Mouse (Mus musculus) midbrain, embryonic 10.5 days (tissue): Measurements from ENCODE around the gene 5430419D17Rik. TPM values are rescaled to one million over a fixed set of nuclear protein-coding genes. Genes with fewer than 3 reads are reported as not detected.

Source experiments
- DNase-seq: peaks from one replicate; pipeline ENCODE4 v3.0.0-alpha.2; 2017; ENCODE audit warnings: low spot score
- H3K27ac ChIP-seq: fragments of 300-500 bp; sonication (generic); replicated peaks from 2 replicates; pipeline ENCODE4 v1.5.1; 2016; ENCODE audit warnings: mild to moderate bottlenecking
- H3K27me3 ChIP-seq: fragments of 300-500 bp; sonication (generic); 2 replicates; pipeline ENCODE4 v1.6.1; 2016; ENCODE audit warnings: low read depth, mild to moderate bottlenecking; ENCODE audit not compliant: poor library complexity, severe bottlenecking
- H3K36me3 ChIP-seq: fragments of 300-500 bp; sonication (generic); 2 replicates; pipeline ENCODE4 v1.6.1; 2016; ENCODE audit warnings: mild to moderate bottlenecking, moderate library complexity
- H3K4me1 ChIP-seq: fragments of 300-500 bp; sonication (generic); 2 replicates; pipeline ENCODE4 v1.6.1; 2016
- H3K4me3 ChIP-seq: fragments of 300-500 bp; sonication (generic); 2 replicates; pipeline ENCODE4 v1.5.1; 2016; ENCODE audit warnings: mild to moderate bottlenecking, moderate library complexity
- H3K9me3 ChIP-seq: fragments of 300-500 bp; sonication (generic); replicated peaks from 2 replicates; pipeline ENCODE4 v1.6.1; 2016; ENCODE audit warnings: mild to moderate bottlenecking
- WGBS: fragments of 180-500 bp; shearing (Covaris S2); methylation state at CpG from one replicate; pipeline ENCODE4 v1.1.7; 2016; 5-methylcytosine and 5-hydroxymethylcytosine counted together
- polyA plus RNA-seq: library from polyadenylated mRNA; unstranded; fragments of >200 nt; fragmentation: Nextera tagmentation; extraction: Ambion mirVana; gene quantifications from 2 replicates; pipeline ENCODE4 v1.2.1, GENCODE M21; 2016

Gene 5430419D17Rik
- polyA plus RNA-seq, 1 experiment from 2014 or later = not detected

GRCm38 (mm10) chr7:131236091-131236490 is 61.9 kb downstream of the 5430419D17Rik start:
- Histone ChIP-seq H3K27me3 (no peaks in the 10 kb centered on the region), H3K4me1 (peaks cover 7% of the 10 kb centered on the region; the same call in 1 of the 2 replicates), H3K36me3 (no peaks in the 10 kb centered on the region), H3K4me3 (no peak overlapping the region), H3K9me3 (no peaks in the 10 kb centered on the region), H3K27ac (no peak overlapping the region)
- no peak for DNase-seq

- 33% methylated on average over 1 of the region's 1 CpGs for WGBS
- Histone ChIP-seq H3K36me3 (no peaks in the 10 kb centered on the region), H3K27me3 (no peaks in the 10 kb centered on the region), H3K4me3 (no peak overlapping the region), H3K27ac (no peak overlapping the region), H3K9me3 (no peaks in the 10 kb centered on the region), H3K4me1 (no peaks in the 10 kb centered on the region)
- DNase-seq = no peak
Measured at GRCm38 (mm10) chr7:131244993-131245392, 70.8 kb downstream of the 5430419D17Rik start.

DNA sequence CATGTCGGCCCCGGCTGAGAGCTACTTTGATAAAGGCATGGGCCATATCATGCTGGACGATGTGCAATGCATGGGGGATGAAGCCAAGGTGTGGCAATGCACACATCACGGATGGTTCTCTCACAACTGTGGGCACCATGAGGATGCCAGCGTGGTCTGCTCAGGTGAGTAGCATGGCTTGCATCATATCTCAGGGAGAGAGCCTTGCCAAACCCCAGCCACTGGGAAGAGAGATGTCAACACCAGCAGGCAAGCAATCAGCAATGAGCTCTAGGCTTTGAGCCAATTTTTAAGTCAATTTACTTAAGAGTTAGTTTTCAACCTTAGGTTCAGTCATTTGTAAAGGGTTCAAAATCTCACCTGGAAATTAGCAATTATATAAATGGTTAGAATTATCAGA is 82.6 kb downstream of the 5430419D17Rik start:
- H3K9me3 ChIP-seq = no peaks in the 10 kb centered on the region
- H3K27me3 ChIP-seq = no peaks in the 10 kb centered on the region
- H3K27ac ChIP-seq = no peak overlapping the region
- no peaks in the 10 kb centered on the region for H3K36me3 ChIP-seq
- 89% methylated on average over 5 of the region's 5 CpGs for WGBS
- no peak overlapping the region for H3K4me3 ChIP-seq
- no peak for DNase-seq
- H3K4me1 ChIP-seq = no peaks in the 10 kb centered on the region; the same call in 1 of the 2 replicates

- H3K27me3 ChIP-seq = no peaks in the 10 kb centered on the region
- no peak for DNase-seq
- no peaks in the 10 kb centered on the region for H3K9me3 ChIP-seq
- no peak overlapping the region for H3K27ac ChIP-seq
- H3K4me3 ChIP-seq = no peak overlapping the region
- H3K36me3 ChIP-seq = no peaks in the 10 kb centered on the region
- H3K4me1 ChIP-seq = no peaks in the 10 kb centered on the region; the same call in 1 of the 2 replicates
- 83% methylated on average over 1 of the region's 1 CpGs for WGBS
Measured at GRCm38 (mm10) chr7:131257309-131257708, 83.1 kb downstream of the 5430419D17Rik start.

DNA sequence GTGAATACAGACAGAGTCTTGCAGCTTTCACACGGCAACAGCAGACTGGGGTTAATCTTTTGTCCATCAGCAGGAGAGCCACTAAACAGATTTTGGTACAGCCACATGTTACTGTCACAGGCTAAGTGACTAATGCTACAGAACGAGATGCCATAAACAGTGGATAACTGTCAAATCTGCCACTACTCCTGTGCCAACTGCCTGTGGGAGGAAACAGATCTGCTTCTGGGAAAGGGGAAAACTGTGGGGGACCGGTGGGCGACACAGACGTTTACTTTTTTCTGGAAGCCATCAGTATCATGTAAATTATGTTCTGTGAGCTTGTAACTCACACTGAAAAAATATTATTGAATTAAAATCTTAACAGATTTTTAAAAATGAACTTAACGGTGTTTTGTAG is 86.7 kb downstream of the 5430419D17Rik start:
- no peaks in the 10 kb centered on the region for H3K36me3 ChIP-seq
- WGBS = 73% methylated on average over 6 of the region's 6 CpGs
- no peak overlapping the region for H3K27ac ChIP-seq
- H3K4me3 ChIP-seq = no peak overlapping the region
- H3K4me1 ChIP-seq = no peaks in the 10 kb centered on the region
- DNase-seq = no peak
- no peaks in the 10 kb centered on the region for H3K9me3 ChIP-seq
- no peaks in the 10 kb centered on the region for H3K27me3 ChIP-seq

- H3K9me3 ChIP-seq = no peaks in the 10 kb centered on the region
- DNase-seq = no peak
- H3K27me3 ChIP-seq = no peaks in the 10 kb centered on the region
- no peaks in the 10 kb centered on the region for H3K36me3 ChIP-seq
- no peaks in the 10 kb centered on the region for H3K4me1 ChIP-seq
- H3K4me3 ChIP-seq = no peak overlapping the region
- WGBS = 93% methylated on average over 4 of the region's 4 CpGs
- H3K27ac ChIP-seq = no peak overlapping the region
Measured at GRCm38 (mm10) chr7:131264251-131264650, 90.0 kb downstream of the 5430419D17Rik start.

DNA sequence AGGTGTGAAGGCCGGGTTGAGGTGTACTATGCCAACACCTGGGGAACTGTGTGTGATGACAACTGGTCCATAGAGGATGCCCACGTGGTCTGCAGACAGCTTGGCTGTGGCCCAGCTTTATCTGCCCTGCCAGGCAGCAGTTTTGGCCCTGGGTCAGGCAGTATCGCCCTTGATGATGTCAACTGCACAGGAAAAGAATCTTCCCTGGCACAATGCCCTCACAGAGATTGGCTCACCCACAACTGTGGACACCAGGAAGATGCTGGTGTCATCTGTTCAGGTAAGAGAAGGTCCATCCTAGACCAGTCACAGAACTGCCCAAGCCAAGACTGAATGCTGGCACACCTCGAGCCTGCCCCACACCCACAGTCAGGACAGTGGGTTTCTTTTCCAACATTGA is 91.6 kb downstream of the 5430419D17Rik start:
- Histone ChIP-seq H3K4me3 (no peak overlapping the region), H3K27me3 (no peaks in the 10 kb centered on the region), H3K27ac (no peak overlapping the region), H3K4me1 (no peaks in the 10 kb centered on the region), H3K9me3 (no peaks in the 10 kb centered on the region), H3K36me3 (no peaks in the 10 kb centered on the region)
- DNase-seq = no peak
- WGBS = 81% methylated on average over 4 of the region's 4 CpGs

DNA sequence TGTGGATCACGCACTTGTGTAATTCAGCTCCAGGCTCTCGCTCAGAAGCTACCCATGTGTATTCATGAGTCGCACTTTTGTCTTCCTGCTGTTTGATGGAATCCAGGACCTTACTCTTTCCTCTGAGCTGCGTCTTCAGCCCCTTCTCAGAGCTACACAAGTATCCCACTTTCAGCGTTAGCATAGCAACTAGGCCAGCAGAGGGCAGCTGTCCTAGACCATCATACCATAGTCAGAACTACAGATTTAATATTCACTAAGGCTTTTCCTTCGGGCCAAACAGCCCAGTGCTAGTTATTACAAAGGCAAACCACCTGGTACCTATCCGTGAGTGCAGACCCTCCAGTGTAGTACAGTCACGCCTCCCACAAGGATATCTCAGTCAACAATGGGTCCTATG is 122.9 kb downstream of the 5430419D17Rik start:
- Histone ChIP-seq H3K27ac (no peak overlapping the region), H3K27me3 (no peaks in the 10 kb centered on the region), H3K4me3 (no peak overlapping the region), H3K36me3 (no peaks in the 10 kb centered on the region), H3K4me1 (no peaks in the 10 kb centered on the region), H3K9me3 (no peaks in the 10 kb centered on the region)
- DNase-seq = no peak
- WGBS = 76% methylated on average over 8 of the region's 8 CpGs

- no peaks in the 10 kb centered on the region for H3K36me3 ChIP-seq
- H3K27ac ChIP-seq = no peak overlapping the region
- no peaks in the 10 kb centered on the region for H3K4me1 ChIP-seq
- WGBS = 82% methylated on average over 8 of the region's 8 CpGs
- DNase-seq = no peak
- no peak overlapping the region for H3K4me3 ChIP-seq
- H3K9me3 ChIP-seq = no peaks in the 10 kb centered on the region
- H3K27me3 ChIP-seq = no peaks in the 10 kb centered on the region
Measured at GRCm38 (mm10) chr7:131303340-131303739, 129.1 kb downstream of the 5430419D17Rik start.

DNA sequence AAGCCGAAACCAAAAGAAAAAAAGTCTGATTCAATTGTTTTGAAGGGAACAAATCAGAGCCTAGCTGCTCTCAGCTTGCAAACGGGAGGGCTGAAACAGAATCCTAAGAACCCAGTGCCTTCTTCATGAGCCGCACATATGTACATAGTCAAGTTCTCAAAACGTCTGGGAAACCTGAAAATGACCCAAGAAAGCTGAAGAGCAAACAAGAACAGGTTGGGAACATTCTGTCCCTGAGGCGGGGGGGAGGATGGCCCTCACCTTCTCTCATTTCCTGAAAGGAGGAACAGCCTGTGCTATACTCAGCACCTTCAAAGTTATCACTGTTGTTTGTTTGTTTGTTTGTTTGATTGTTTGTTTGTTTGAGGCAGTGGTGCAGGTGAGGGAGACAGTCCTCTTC is 132.5 kb downstream of the 5430419D17Rik start:
- DNase-seq = no peak
- WGBS = 80% methylated on average over 5 of the region's 5 CpGs
- Histone ChIP-seq H3K4me1 (no peaks in the 10 kb centered on the region), H3K9me3 (no peaks in the 10 kb centered on the region), H3K27ac (no peak overlapping the region), H3K36me3 (no peaks in the 10 kb centered on the region), H3K27me3 (no peaks in the 10 kb centered on the region), H3K4me3 (no peak overlapping the region)

DNA sequence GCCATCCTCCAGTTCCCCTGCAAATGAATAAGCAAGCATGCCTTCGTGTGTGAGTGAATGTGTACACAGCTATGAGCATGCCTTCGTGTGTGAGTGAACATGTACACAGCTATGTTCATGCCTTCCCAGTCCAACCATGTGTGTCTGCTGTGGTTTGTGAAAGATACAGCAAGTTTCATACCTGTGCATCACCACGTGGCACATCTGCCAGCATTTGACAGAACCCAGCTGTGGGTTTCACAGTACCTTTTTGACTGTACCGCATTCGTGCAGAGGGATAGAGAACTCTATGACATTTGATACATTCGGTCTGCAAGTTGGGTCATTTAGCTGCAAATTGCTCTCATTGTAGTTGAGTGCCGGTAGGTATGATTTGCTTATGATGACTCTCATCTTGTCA is 140.3 kb downstream of the 5430419D17Rik start:
- no peak for DNase-seq
- Histone ChIP-seq H3K4me3 (no peak overlapping the region), H3K27me3 (no peaks in the 10 kb centered on the region), H3K36me3 (no peaks in the 10 kb centered on the region), H3K4me1 (no peaks in the 10 kb centered on the region), H3K9me3 (no peaks in the 10 kb centered on the region), H3K27ac (no peak overlapping the region)
- WGBS = 87% methylated on average over 7 of the region's 7 CpGs

DNA sequence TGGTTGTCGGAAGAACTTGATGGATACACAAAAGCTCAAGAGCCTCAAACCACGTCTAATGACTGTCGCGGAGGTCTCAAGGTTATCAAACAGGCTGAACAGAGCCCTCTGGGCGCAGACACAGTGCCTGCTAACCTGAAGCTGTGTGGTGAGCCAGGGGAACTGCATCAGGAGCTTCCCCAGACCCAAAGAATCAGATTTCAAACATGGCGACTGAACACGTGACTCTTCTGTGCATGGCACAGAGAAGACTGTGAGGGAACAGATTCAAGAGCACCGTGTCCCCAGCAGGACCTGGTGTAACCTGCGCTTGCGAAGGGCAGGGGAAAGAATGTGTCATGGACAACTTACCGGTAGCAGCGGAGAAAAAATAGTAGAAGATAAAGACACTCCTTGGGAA is 143.4 kb downstream of the 5430419D17Rik start:
- Histone ChIP-seq H3K9me3 (no peaks in the 10 kb centered on the region), H3K4me3 (no peak overlapping the region), H3K27me3 (no peaks in the 10 kb centered on the region), H3K27ac (no peak overlapping the region), H3K36me3 (no peaks in the 10 kb centered on the region), H3K4me1 (no peaks in the 10 kb centered on the region)
- WGBS = 74% methylated on average over 12 of the region's 12 CpGs
- no peak for DNase-seq

GRCm38 (mm10) chr7:131318340-131318739 is 144.1 kb downstream of the 5430419D17Rik start:
- Histone ChIP-seq H3K27ac (no peak overlapping the region), H3K27me3 (no peaks in the 10 kb centered on the region), H3K4me1 (no peaks in the 10 kb centered on the region), H3K36me3 (no peaks in the 10 kb centered on the region), H3K4me3 (no peak overlapping the region), H3K9me3 (no peaks in the 10 kb centered on the region)
- DNase-seq = no peak
- 89% methylated on average over 5 of the region's 7 CpGs for WGBS

DNA sequence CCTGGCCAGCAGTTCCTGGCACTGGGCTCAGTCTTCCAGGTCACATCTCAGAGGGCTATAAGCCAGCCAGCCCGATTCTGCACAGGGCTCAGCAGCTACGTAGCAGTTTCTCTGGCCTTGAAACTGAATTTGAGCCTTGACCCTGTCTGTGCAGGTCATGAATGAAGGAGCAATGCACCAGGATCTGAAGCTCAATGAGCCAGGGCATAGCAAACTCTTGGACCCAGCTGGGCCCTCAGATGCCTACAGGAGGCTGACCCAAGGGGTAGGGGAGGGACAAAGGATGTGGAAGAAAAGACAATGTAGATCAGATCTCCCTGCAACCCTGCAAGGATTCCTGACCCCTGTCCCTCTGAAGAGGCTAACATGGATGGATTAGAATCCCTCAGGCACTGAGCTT is 148.0 kb downstream of the 5430419D17Rik start, which contains the start of gene Cuzd1:
Gene Cuzd1 (minus strand): TSS at position 101 of the 400 bp plus-strand sequence.
- Histone ChIP-seq H3K4me3 (no peak within 1 kb of the TSS), H3K4me1 (no peaks in the 10 kb centered on the region), H3K27me3 (no peaks in the 10 kb centered on the region), H3K36me3 (no peaks in the 10 kb centered on the region), H3K9me3 (no peaks in the 10 kb centered on the region), H3K27ac (no peak within 1 kb of the TSS)
- DNase-seq = no peak
- 84% methylated on average over 2 of the region's 2 CpGs for WGBS
